Mouse (Mus musculus) MEL (cell line): ENCODE results near the gene Klf9.

Experiments
- CTCF ChIP-seq, 3 experiments: IDR thresholded peaks in 2 of 3; conservative IDR thresholded peaks in 1 of 3; 2 replicates each; pipeline ENCODE4 v1.5.1; 2011 to 2012; ENCODE audit warnings: low read length in 3 of 3, low read depth in 2 of 3, mild to moderate bottlenecking in 2 of 3, improper control_type of control experiment in 1 of 3, inconsistent platforms in 1 of 3, mixed read lengths in 1 of 3, moderate library complexity in 1 of 3; ENCODE audit not compliant: control insufficient read depth in 1 of 3, insufficient read depth in 1 of 3, poor library complexity in 1 of 3, severe bottlenecking in 1 of 3
- POLR2A ChIP-seq, 2 experiments: IDR thresholded peaks; 2 replicates each; pipeline ENCODE4 v1.6.1; 2011 to 2012; ENCODE audit warnings: low read length in 2 of 2, mild to moderate bottlenecking in 2 of 2, control low read depth in 1 of 2, improper control_type of control experiment in 1 of 2, low read depth in 1 of 2, moderate library complexity in 1 of 2; ENCODE audit not compliant: control insufficient read depth in 1 of 2, insufficient read depth in 1 of 2, poor library complexity in 1 of 2

DNA sequence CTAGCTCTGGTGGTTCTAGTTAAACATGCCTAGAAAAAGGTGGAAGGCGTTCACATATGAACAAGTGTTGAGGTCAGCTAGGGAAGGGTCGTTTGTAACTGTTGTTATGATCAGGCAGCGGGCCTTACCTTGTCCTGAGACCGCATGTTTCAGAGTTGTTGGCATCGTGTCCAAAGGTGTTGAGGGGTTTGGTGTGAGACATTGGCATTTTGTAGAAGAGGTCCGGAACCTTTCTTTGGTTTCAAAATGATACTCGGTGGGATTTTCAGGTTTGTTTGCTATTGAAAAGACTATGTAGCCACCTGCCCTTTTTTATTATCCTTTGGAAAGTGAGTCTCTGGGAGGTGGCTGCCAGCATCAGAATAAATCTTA is 2.0 kb downstream of the Klf9 start:
- TF ChIP-seq POLR2A (IDR thresholded peaks at IDR 0.05; ENCODE audit: control insufficient read depth in 1 of 2, insufficient read depth in 1 of 2, low read depth in 1 of 2, low read length in 2 of 2, poor library complexity in 1 of 2), result no peak
- no peak for TF ChIP-seq CTCF (IDR thresholded peaks at IDR 0.05 in 2 of 3, conservative IDR thresholded peaks at IDR 0.05 in 1 of 3; ENCODE audit: control insufficient read depth in 1 of 3, insufficient read depth in 1 of 3, low read depth in 2 of 3, low read length in 3 of 3, poor library complexity in 1 of 3, severe bottlenecking in 1 of 3)
